Mouse (Mus musculus) spleen, postnatal 36 days (tissue): ENCODE measurements around the gene Trappc1.

Experiments used
- DNase-seq, 2 experiments: peaks; one replicate each; pipeline ENCODE4 v3.0.0; 2022; ENCODE audit warnings: low spot score in 2 of 2, mixed read lengths in 1 of 2

Gene Trappc1

DNA sequence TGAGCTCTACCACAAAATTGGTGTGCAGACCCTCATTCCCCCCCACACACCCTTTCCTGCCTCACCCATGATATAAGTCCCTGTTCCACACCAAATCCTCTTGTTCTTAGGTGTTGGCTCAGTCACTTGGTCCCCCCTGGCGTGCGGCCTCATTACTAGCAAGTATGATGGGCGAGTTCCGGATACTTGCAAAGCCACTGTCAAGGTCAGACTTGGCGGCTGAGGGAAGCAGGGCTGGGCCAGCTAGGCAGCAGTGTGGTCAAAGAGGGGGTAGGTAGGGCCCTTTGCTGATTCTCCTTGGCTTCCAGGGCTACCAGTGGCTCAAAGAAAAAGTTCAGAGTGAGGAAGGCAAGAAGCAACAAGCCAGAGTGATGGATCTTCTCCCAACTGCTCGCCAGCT, 7.4 kb downstream of the Trappc1 start:
- no peak for DNase-seq

- peak; percentile 55 to 70 for DNase-seq
These were observed 8.2 kb downstream of the Trappc1 start for GRCm38 (mm10) chr11:69331929-69332405.

GRCm38 (mm10) chr11:69332713-69333253, 9.0 kb downstream of the Trappc1 start:
- no peak for DNase-seq

- no peak for DNase-seq
These were observed 10.1 kb downstream of the Trappc1 start for GRCm38 (mm10) chr11:69333922-69334321.

DNA sequence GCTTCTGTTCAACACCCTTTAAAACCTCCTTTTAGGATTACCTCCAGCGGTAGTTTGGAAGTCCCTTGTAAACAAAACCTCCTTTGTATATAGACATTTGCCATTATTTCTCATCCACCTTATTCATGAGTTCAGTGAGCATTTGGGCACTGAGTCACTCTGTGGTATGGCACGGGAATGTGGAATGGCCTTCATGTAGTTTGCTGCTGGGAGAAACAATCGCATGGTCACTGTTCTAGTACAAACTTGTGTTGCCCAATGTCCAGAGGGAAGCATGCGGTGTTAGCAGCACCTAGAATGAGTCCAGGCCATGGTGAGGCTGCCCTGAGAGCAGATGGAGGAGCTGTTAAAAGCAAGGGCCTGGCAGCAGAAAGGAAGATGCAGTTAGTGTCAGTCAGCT, 11.0 kb downstream of the Trappc1 start:
- no peak for DNase-seq

GRCm38 (mm10) chr11:69340161-69341131, 16.7 kb downstream of the Trappc1 start, which contains the start of gene Rnf227:
Gene Rnf227 (plus strand): TSS chr11:69340461.
- DNase-seq = peak; percentile 58 to 64

GRCm38 (mm10) chr11:69346441-69346840, 22.7 kb downstream of the Trappc1 start:
- no peak for DNase-seq

GRCm38 (mm10) chr11:69356544-69356943, 32.8 kb downstream of the Trappc1 start:
- DNase-seq = no peak

- DNase-seq = no peak
These were observed 33.9 kb downstream of the Trappc1 start for GRCm38 (mm10) chr11:69357690-69358089.

DNA sequence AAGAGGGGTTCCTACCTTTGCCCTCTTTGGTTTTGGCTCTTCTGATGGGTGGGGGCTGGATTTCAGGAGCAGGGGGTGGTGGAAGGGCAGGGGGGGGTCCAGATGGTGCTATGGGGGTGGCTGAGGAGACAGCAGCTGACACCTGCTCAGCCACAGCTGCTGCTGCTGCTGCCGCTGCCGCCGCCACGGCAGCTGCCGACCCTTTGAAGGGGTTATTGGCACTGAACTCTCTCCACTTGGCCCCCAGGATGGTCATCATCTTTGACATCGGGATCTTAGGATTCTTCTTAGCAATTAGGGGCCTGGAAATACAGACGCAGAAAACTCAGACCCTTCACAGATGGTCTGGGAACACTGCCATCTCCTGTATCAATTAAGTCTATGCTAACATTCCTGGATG, 38.2 kb downstream of the Trappc1 start:
- no peak for DNase-seq

DNA sequence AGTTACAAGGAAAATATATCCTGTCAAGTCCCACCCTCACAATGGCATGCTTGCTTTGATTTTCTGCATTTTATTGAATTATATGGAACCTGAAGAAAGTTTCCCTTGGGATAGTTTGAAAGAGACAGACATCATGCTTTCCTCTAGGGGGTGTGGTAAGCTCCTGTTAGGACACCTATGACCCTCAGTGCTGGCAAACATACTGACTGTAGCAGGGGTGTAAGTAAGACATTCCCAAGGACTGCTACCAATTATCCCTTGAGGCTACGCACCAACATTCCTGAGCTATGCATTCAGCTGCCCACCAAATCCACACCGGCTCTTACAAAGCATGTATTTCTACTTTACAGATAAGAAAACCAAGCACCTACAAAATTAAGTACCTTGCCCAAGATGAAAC, 38.7 kb downstream of the Trappc1 start:
- DNase-seq = no peak

DNA sequence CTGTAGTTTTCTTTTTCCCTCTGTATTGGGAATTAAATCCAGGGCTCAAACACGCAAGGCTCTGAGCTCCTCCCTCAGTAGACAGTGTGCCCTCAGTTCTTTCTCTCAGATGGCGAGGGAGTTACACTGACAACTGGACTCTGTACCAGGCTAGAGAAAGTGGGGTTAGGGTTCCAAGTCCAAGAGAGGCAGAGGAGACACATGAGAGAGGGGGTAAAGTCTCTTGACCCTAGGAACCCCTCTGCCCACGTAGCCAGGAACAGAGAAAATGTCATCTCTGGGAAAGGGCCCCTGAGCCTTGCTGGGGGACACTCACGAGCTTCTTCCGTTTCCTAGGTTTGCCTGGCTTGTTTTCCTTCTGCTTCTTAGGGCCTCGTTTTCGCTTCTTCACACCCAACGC, 40.6 kb downstream of the Trappc1 start:
- no peak for DNase-seq

DNA sequence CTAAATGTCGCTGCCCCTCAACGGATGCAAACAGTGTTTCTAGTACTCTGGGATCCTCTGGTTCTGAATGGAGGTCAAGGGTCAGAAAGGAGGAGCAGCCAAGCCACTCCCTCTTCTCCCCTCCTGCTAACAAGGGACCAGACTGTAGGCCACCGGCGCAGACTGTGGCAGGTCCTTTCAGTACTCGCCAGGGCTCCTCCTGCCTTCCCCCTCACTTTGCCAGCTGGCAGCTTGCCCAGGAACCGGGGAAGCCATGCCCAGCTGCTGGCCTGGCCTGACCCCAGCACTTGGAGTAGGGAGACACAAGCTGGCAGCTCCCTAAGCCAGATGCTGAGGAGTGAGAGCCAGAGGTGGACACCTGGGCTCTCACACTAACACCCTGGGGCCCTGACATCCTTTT, 41.1 kb downstream of the Trappc1 start:
- peak; percentile 46 to 59 for DNase-seq

GRCm38 (mm10) chr11:69365722-69366121, 41.9 kb downstream of the Trappc1 start:
- no peak for DNase-seq

DNA sequence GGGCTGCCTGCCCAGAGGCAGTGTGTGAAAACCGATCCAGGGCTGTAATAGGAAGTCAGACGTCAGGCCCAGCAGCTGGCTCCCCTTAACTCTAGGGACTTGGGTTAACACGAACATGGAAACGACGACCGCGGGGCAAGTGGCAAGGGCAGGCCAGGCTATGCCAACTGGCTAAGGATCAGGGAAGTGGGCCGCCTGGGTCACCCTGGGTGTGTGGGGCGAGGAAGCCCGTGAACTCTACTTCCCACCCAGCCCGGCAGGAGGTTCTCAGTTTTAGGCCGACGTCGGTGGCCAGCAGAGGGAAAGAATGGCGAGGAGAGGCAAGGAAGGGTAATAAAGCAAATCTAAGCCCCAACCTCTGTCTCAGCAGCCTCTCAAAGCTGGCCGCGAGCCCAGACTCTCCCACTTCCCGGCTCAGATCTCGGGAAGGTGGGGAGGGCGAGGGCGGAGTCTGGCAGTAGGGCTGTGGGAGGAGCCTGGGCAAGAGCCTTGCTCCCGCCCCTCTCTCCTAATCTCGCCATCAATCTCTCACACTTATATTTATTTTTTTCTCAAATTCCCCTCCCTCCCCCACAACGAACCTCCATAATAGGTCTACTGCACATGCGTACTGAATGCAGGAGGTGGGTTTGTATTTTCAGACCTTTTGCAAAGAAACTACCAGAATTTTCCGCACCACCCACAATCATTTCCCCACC, 42.5 kb downstream of the Trappc1 start:
- peak; percentile 89 for DNase-seq

DNA sequence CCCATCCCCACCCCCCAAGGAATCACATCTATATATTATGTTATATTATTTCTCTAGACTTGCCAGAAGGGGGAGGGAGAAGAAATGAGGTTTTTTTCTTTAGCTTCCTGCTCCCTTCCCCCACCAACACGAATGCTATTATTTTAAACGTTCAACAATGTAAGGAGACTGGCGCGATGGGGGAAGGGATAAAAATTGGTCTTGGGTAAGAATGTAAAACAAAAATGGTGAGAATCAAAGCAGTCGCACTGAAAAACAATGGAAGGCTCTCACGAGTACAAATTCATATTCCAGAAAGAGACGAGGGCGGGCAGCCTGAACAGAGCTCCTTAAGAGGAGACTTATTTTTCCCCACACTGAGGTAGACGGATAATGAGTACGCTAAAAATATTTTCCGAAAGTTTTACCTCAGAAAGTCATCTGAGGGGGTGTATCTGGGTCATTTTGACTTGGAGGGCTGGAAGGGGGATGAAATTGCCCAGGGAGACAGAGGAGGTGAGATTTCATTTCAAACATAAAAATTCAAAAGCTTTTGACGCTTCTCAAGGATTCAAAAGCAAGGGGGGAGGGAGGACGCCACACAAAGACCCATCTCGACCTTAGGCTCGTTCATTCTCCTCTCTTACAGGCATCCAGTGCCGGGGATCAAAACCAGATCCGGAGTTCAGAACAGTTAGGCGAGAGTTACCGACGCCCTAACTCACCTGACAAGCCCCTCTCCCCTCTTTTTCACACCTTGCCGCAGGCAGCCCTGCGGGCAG, 43.3 kb downstream of the Trappc1 start:
- peak in 1 of 2 experiments; percentile 27 for DNase-seq

DNA sequence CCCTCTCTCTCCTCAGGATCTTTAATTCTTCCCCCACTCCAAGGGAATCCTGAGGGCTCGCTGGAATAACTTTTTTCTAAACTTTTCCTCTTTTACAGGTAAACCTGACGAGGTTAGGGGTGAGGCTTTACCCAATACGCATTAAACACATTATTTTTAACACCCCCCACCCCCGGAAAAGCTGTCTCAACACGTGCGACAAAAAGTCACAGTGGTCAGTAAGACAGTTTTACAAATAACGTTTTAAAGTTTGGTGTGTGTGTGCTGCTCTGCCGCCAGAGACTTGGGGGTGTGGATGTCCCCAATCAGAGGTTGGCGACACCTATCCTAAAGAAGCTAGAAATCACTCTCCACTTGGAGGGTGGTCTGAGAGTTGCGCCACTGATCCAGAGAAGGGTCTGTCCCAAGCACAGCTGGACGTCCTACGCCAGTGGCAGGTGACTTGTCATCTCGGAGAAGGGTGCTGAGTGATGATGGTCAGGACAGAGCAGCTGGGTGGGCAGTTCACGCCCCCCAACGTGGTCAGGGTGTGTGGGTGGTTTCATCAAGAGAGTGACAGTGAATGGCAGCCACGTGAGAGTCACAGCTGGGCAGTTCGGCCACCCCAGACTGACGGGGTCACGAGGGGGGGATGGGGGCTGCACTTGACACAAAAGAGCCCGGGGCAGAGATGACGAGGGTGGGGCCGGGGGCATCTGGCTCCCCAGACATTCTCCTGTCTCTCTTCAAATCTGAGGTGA, 44.0 kb downstream of the Trappc1 start:
- peak in 1 of 2 experiments; percentile 52 for DNase-seq

DNA sequence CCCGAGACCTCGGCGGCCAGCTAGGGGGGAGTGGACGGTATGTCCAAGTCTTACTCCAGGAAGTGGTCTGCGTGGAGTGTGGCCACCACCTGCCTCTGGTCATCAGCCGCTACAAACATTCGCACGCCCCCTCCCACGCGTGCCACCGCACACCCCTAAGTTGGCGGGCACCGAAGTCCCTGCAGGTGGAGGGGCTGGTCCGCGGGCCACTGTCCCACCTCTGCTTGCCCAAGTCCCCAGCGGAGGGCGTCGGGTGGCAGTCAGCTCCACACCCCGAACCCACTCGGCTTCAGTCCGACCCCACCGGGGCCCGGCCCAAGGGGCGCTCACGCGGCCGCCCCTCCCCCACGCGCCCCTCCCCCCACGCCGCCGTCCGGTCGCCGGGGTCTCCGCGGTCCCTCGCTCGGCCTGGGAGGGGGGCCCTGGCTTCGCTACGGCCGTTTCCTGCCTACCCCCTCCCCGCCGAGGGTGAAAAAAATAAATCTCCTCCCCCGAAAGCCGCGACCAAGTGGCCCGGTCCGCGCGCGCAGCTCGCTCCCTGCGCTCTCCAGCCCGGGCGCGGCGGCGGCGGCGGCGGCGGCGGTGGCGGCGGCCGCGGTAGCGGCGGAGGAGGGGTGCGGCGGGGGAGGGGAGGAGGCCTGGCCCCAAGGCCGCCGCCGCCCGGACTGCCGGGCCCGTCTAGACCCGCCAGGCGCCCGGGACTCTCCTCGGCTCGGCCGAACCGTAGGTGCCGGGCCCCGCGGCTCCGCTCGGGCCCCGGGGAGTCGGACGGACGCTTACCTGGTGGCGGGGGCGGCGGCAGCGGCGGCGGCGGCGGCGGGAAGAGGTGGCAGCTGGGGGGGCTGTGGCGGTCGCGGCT, 44.8 kb downstream of the Trappc1 start:
- peak; percentile 36 to 40 for DNase-seq

DNA sequence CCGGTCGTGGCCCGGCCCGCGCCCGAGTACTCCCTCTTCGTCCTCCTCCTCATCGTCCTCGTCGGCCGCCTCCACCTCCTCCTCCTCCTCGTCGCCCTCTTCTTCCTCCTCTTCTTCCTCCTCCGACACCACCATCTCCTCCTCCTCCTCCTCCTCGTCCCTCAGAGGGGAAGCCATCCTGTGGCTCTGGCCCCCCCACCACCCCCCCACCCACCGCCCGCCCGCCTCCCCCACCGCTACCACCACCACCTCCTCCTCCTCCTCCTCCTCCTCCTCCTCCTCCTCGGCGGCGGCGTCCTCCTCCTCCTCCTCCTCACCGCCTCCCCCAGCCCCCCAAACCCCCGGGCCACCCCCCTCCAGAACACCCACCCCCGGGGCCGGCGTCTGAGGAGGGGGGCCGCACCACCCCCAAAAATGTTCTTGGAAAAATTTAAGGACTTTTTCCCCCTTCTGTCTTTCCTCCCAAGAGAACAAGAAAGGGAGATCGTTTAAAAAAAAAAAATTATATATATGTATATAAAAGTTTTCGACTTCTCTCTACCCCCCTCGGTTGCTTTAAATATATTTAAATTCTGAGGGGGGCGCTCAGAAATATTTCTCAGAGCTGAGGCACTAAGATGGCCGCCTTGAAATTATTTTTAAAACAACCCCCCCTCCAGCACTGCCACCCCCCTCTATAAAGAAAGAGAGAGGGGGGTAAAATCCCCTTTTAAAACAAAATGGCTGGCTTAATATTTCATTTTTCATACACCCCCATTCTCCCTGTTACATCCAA, 45.6 kb downstream of the Trappc1 start, which contains the start of gene Chd3:
TSS of gene Chd3 (minus strand) at position 192 of the 775 bp plus-strand sequence.
- no peak for DNase-seq
